Mouse (Mus musculus) neural tube, embryonic 13.5 days (tissue): Measurements from ENCODE around the gene Abcf2. TPM values are rescaled to one million over a fixed set of nuclear protein-coding genes. Genes with fewer than 3 reads are reported as not detected.

Experiments used
- ATAC-seq: fragments of 200-750 bp; cut with Nextera tagmentation; 2 replicates; pipeline ENCODE4 v1.8.0; 2017; ENCODE audit warnings: low read depth, mild to moderate bottlenecking, moderate TSS enrichment, moderate library complexity
- H3K27ac ChIP-seq: fragments of 300-500 bp; sonication (generic); replicated peaks from 2 replicates; pipeline ENCODE4 v1.5.1; 2015; ENCODE audit warnings: moderate library complexity, mild to moderate bottlenecking, inconsistent platforms
- H3K27me3 ChIP-seq: fragments of 300-500 bp; sonication (generic); 2 replicates; pipeline ENCODE4 v1.6.1; 2015; ENCODE audit warnings: mild to moderate bottlenecking, inconsistent platforms
- H3K36me3 ChIP-seq: fragments of 300-500 bp; sonication (generic); 2 replicates; pipeline ENCODE4 v1.6.1; 2015; ENCODE audit warnings: mild to moderate bottlenecking, inconsistent platforms
- H3K4me1 ChIP-seq: fragments of 300-500 bp; sonication (generic); replicated peaks from 2 replicates; pipeline ENCODE4 v1.6.1; 2015; ENCODE audit warnings: inconsistent platforms
- H3K4me2 ChIP-seq: fragments of 300-500 bp; sonication (generic); 2 replicates; pipeline ENCODE4 v1.6.1; 2015; ENCODE audit warnings: inconsistent platforms, mild to moderate bottlenecking, moderate library complexity
- H3K4me3 ChIP-seq: fragments of 300-500 bp; sonication (generic); 2 replicates; pipeline ENCODE4 v1.5.1; 2015; ENCODE audit warnings: mild to moderate bottlenecking, inconsistent platforms
- H3K9ac ChIP-seq: fragments of 300-500 bp; sonication (generic); 2 replicates; pipeline ENCODE4 v1.6.1; 2015; ENCODE audit warnings: moderate library complexity, mild to moderate bottlenecking, inconsistent platforms
- H3K9me3 ChIP-seq: fragments of 300-500 bp; sonication (generic); 2 replicates; pipeline ENCODE4 v1.6.1; 2016; ENCODE audit warnings: inconsistent platforms
- WGBS: fragments of 180-500 bp; shearing (Covaris S2); methylation state at CpG from one replicate; pipeline ENCODE4 v1.1.7; 2015; 5-methylcytosine and 5-hydroxymethylcytosine counted together
- polyA plus RNA-seq: library from polyadenylated mRNA; unstranded; fragments of >200 nt; fragmentation: Nextera tagmentation; extraction: Ambion mirVana; gene quantifications from 2 replicates; pipeline ENCODE4 v1.2.1, GENCODE M21; 2015

The Abcf2 gene
- polyA plus RNA-seq: 91.2 and 99.1 TPM in 2 replicates

DNA sequence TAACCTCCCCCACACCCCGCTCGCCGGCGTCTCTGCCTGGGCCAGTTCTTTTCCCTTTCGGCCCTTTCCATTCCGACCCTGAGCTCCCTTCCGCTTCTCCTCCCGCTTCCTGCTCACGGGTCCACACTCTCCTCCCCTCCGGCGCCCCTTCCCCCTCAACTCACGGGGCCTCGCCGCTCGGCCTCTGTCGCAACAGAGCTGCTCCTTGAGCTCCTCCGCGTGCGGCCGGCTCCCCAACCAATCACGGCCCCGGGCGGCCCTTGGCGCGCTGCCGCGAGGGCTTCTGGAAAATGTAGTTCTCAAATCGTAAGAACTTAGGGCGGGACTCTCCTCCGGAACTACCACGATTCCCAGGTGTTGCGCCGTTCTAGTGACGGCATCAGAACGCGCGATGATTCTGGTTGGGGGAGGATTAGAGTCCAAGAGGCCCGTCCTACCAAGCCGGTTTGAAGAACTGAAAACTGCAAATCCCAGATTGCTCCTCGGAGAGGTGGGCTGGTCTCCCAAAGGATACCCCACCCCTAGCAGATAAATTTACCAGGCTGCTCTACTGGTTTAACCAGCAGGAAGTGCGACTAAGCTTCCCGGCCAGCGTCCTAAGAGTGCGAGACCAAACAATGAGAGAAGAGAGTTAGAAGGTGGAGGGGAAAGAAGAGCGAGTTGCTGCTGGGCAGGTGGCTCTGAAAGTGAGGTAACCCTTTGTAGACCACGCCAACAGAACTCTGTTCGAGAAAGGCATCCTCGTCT, at the start of gene Abcf2:
Gene Abcf2 (minus strand): TSS at position 285 of the 747 bp plus-strand sequence.
- H3K27ac ChIP-seq: peak within 1 kb of the TSS; percentile 74
- under 1% methylated on average over 48 of the region's 48 CpGs for WGBS
- peak; percentile 96 for ATAC-seq

DNA sequence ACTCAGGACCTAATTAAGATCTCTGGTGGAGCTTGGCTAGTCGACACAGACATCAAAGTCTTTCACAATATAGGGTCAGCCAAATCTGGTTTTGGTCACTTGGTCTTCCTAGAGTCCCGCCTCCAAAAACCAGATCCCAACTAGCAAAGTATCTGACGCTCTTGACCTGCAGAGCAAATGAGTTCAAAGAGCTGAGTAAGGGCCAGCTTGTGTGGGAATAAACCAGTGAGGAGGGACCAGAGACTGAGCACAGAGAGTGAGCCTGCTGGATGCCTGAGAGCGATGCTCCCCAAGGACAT, 47.5 kb upstream of the Abcf2 start:
- Histone ChIP-seq H3K9me3 (no peaks in the 10 kb centered on the region), H3K9ac (peak overlapping the region; percentile 81; the same call in 1 of the 2 replicates), H3K4me1 (peaks cover 30% of the 10 kb centered on the region), H3K36me3 (no peaks in the 10 kb centered on the region), H3K27ac (no peak overlapping the region), H3K4me3 (peak overlapping the region; percentile 62), H3K27me3 (peaks cover 24% of the 10 kb centered on the region), H3K4me2 (peak overlapping the region; percentile 71)
- ATAC-seq: no peak
- 38% methylated on average over 4 of the region's 4 CpGs for WGBS

More for the DNA sequence above, at the start of gene Abcf2:
- peaks cover 24% of the 10 kb centered on the region for H3K4me1 ChIP-seq
- H3K4me2 ChIP-seq: peak within 1 kb of the TSS; percentile 82
- peaks cover 29% of the 10 kb centered on the region for H3K36me3 ChIP-seq
- no peaks in the 10 kb centered on the region for H3K9me3 ChIP-seq
- no peaks in the 10 kb centered on the region for H3K27me3 ChIP-seq
- H3K9ac ChIP-seq: peak within 1 kb of the TSS; percentile 74
- H3K4me3 ChIP-seq: peak within 1 kb of the TSS; percentile 52

DNA sequence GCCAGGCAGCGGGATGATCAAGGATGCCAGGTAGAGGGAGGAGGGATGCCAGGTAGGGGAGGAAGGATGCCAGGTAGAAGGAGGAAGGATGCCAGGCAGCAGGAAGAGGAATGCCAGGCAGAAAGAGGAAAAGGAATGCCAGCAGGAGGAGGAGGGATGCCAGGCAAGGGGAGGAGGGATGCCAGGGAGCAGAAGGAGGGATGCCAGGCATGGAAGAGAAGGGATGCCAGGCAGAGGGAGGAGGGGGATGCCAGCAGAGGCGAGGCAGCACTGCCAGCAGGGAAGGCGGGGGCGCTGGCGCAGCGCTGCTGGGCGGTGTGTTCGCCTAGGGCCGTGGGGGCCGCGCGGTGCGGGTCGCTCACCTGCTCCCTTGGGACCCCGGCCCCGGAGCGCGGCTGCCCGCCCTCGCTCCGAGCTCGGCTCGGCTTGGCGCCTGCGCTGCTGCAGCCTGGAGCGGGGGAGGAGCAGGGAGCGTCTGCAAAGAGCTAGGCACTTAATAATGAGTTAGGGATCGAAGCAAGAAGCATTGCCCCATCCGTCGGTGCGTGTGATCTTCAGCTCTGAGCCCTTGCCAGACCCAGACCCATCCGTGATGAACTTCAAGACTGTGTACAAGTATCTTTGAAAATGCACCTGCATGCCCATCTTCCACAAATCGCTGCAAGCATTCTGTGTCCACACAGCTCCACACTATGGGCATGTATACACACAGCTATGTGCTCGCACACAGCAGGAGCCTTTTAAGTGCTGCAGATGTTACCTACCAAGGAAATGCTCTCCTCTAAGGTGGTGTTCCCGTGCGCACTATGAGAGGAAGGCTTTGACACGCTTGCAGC, 46.9 kb upstream of the Abcf2 start, which contains the start of gene Smarcd3:
Gene Smarcd3 (minus strand): TSS at position 426 of the 836 bp plus-strand sequence.
- Histone ChIP-seq H3K9me3 (no peaks in the 10 kb centered on the region), H3K4me1 (peaks cover 30% of the 10 kb centered on the region), H3K27ac (peak within 1 kb of the TSS; percentile 61), H3K9ac (peak within 1 kb of the TSS; percentile 81), H3K4me2 (peak within 1 kb of the TSS; percentile 71), H3K36me3 (no peaks in the 10 kb centered on the region), H3K4me3 (peak within 1 kb of the TSS; percentile 62), H3K27me3 (peaks cover 19% of the 10 kb centered on the region)
- 3% methylated on average over 36 of the region's 37 CpGs for WGBS
- ATAC-seq: peak; percentile 90

DNA sequence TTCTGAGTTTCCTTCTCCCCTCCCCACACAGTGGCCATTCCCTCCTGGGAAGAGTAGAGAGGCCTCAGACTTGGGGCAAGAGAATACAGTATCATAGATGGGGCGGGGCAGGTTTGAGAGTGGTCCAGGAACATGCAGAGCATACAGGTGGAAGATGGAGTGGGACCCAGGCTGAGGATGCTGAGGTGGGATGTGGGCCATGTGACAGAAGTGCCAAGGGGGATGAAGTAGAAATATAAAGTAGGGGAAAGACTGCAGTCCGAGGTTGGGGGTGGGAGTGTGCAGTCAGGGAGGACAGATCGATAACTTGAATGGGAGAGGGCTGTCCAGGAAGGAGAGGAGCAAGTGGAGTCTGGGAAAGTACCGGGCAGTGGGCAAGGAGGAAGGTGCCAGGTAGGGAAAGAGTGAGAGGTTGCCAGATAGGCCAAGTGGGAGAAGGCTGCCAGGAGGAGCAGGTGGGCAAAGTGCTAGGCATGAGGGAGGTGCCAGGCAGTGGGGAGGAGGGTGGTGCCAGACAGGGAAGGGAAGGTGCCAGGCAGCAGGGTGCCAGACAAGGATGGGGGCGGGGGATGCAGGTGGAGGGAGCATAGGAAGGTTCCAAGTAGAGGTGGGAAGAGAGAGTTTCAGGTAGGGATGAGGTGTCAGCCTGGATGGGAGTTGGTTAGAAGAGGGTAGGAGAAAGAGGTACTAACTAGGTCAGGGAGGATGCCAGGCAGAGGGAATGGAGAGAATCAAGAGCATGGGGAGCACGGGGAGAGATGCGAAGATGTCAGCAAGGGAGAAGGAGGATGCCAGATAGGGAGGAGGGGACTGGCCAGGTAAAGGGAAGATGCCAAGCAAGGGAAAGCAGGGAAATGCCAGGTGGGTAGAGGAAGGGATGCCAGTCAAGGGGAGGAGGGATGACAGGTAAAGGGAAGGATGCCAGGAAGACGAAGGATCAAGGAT, 46.0 kb upstream of the Abcf2 start:
- peaks cover 19% of the 10 kb centered on the region for H3K27me3 ChIP-seq
- peak overlapping the region; percentile 62 for H3K4me3 ChIP-seq
- ATAC-seq: peak; percentile 0; the same call in 1 of the 2 replicates
- peak overlapping the region; percentile 81 for H3K9ac ChIP-seq
- peaks cover 30% of the 10 kb centered on the region for H3K4me1 ChIP-seq
- 42% methylated on average over 8 of the region's 8 CpGs for WGBS
- peak overlapping the region; percentile 71 for H3K4me2 ChIP-seq
- 0 out of 2 replicates have a peak, but pooled peaks cover 5% of the 10 kb centered on the region for H3K36me3 ChIP-seq
- no peaks in the 10 kb centered on the region for H3K9me3 ChIP-seq
- no peak overlapping the region; the same call in 1 of the 2 replicates for H3K27ac ChIP-seq

DNA sequence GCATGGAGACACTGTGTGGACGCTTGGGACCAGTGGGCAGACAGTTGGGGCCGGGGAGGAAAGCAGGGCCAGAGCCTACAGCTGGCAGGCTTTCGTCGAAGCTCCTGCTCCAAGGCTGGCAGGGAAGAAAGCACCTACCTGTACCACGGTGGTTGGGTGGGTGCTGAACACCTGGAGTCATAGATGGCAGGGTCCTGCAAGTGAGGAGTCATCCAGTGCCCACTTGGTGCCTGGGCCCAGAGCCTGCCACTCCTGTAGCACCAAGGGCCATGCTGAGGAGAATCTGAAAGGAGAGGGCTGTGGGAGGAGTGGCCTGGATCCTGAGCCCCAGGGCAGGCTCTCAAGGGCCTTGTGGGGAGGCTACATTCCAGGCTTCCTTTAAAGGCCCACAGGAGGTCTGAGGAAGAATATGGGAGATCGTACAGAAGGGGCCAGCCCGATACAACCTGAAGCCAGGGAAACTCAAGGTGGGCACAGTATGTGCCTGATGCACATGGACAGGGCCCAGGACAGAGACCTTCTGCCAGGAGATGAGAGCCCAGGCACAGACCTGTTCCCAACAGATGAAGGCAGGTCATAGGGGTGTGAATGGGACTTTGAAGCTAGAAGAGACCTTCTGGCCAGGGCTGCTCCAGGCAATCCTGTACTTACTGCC, 45.2 kb upstream of the Abcf2 start:
- no peak for ATAC-seq
- 75% methylated on average over 7 of the region's 7 CpGs for WGBS
- 0 out of 2 replicates have a peak, but pooled peaks cover 5% of the 10 kb centered on the region for H3K36me3 ChIP-seq
- H3K27me3 ChIP-seq: peaks cover 19% of the 10 kb centered on the region
- H3K4me2 ChIP-seq: no peak overlapping the region
- no peak overlapping the region for H3K27ac ChIP-seq
- peak overlapping the region; percentile 81 for H3K9ac ChIP-seq
- H3K4me1 ChIP-seq: peaks cover 30% of the 10 kb centered on the region
- H3K9me3 ChIP-seq: no peaks in the 10 kb centered on the region
- no peak overlapping the region for H3K4me3 ChIP-seq

DNA sequence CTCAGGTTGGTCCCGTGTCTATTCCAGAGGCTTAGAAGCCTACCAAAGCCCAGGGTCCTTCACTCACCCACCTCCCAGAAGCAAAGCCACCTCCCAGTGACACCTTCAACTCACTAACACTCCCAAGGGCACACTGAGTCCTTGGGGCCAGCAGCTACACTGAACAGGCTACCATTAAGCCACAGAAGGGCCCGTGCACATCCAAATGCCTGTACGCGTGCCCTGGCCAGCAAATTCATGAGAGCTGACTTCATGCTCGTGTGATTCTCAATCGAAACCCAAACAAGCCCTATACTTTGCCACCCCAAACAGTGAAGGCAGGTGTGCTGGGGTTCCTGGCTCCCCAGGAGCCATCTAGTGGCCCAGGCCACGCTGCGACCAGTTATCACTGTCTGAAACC, 43.4 kb upstream of the Abcf2 start:
- Histone ChIP-seq H3K4me1 (peaks cover 30% of the 10 kb centered on the region), H3K9me3 (no peaks in the 10 kb centered on the region), H3K36me3 (0 out of 2 replicates have a peak, but pooled peaks cover 5% of the 10 kb centered on the region), H3K27ac (no peak overlapping the region), H3K9ac (peak overlapping the region; percentile 6; the same call in 1 of the 2 replicates), H3K27me3 (peaks cover 17% of the 10 kb centered on the region), H3K4me3 (no peak overlapping the region), H3K4me2 (no peak overlapping the region)
- 76% methylated on average over 8 of the region's 8 CpGs for WGBS
- no peak for ATAC-seq

DNA sequence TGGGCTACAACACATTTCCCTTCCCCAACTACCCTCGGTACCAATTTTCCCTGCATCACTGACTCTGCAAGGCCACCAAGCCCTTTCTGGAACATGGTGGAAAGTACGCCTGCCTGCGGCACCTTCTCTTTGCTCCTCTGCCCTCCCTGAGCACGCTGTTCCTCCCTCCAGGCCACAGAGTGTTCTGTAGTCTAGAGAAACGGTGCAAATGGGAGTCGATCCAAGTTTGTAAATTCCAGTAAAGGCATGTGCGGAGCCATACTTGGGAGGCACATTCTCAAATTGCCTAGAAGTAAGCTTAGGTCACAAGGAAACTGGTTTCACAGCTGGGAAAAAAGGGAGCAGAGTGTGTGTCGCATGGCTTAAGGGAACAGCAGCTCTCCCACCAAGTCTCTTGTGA, 42.8 kb upstream of the Abcf2 start:
- H3K4me1 ChIP-seq: peaks cover 30% of the 10 kb centered on the region

DNA sequence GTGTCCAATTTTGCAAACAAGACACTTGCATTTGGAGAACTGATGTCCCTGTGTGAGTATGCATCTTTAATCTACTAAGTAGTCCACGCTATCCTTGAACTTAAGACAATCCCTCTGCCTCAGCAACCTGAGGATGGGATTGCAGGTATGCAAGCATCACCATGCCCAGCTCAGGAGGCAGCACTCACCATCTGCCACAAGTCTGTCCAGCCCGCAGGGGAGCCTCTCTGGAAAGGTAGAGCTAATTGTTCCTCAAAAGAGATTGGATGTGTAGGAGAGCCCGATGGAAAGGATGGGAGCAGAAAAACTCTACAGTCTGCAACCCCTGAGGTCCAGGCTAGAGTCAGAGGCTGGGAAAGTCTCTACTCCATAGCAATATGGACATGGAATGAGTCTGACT, 41.7 kb upstream of the Abcf2 start:
- H3K4me1 ChIP-seq: peaks cover 20% of the 10 kb centered on the region
- no peak overlapping the region for H3K27ac ChIP-seq
- H3K36me3 ChIP-seq: 0 out of 2 replicates have a peak, but pooled peaks cover 5% of the 10 kb centered on the region
- ATAC-seq: no peak
- no peak overlapping the region for H3K9ac ChIP-seq
- H3K27me3 ChIP-seq: peaks cover 16% of the 10 kb centered on the region; the same call in 1 of the 2 replicates
- no peak overlapping the region for H3K4me2 ChIP-seq
- H3K9me3 ChIP-seq: no peaks in the 10 kb centered on the region
- H3K4me3 ChIP-seq: no peak overlapping the region
- 80% methylated on average over 3 of the region's 3 CpGs for WGBS

More for the DNA sequence above, 42.8 kb upstream of the Abcf2 start:
- ATAC-seq: no peak
- H3K9me3 ChIP-seq: no peaks in the 10 kb centered on the region
- H3K9ac ChIP-seq: no peak overlapping the region
- H3K27ac ChIP-seq: no peak overlapping the region
- no peak overlapping the region for H3K4me2 ChIP-seq
- no peak overlapping the region for H3K4me3 ChIP-seq
- WGBS: 79% methylated on average over 8 of the region's 8 CpGs
- H3K27me3 ChIP-seq: peaks cover 16% of the 10 kb centered on the region; the same call in 1 of the 2 replicates
- H3K36me3 ChIP-seq: 0 out of 2 replicates have a peak, but pooled peaks cover 5% of the 10 kb centered on the region

DNA sequence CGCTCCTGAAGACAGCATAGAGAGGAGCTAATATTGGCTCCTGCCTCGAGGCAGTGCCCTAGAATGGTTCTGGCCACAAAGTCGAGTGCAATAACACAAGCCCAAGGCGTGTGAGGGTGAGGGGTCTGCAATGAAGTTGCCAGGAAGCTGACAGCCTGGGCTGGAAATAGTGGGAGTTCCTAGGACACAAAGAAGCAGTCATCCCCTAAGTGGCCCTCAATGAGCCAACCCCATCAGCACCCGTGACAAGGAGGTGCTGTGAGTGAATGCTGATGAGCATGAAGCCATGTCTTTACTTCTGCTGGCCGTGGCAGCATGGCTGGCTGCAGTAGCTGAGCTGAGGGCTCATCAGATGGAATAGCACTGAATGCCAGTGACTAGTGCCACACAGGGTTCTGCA, 37.8 kb upstream of the Abcf2 start:
- 55% methylated on average over 6 of the region's 6 CpGs for WGBS
- H3K9ac ChIP-seq: no peak overlapping the region
- H3K27me3 ChIP-seq: no peaks in the 10 kb centered on the region
- H3K36me3 ChIP-seq: 0 out of 2 replicates have a peak, but pooled peaks cover 5% of the 10 kb centered on the region
- ATAC-seq: no peak
- H3K27ac ChIP-seq: no peak overlapping the region
- H3K4me2 ChIP-seq: no peak overlapping the region
- H3K9me3 ChIP-seq: no peaks in the 10 kb centered on the region
- peaks cover 20% of the 10 kb centered on the region for H3K4me1 ChIP-seq
- H3K4me3 ChIP-seq: no peak overlapping the region

DNA sequence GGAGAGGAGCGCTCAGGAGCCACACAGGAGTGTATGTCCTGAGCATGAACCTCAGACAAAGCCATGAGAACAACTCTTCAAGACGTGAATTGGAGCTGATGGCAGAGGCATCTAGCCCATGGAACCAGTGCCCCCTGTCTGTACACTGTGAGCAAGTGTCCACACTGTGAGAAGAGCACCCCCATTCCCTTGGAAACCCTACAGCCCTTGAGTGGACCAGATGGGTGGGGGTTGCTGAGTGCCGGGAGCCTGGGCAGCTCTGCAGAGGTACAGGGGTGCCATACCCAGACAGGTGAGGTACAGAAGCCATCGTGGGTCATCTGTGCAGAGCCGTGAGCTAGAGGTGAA, 35.0 kb upstream of the Abcf2 start:
- H3K4me2 ChIP-seq: no peak overlapping the region
- WGBS: 65% methylated on average over 5 of the region's 5 CpGs
- no peak overlapping the region for H3K9ac ChIP-seq
- no peaks in the 10 kb centered on the region for H3K9me3 ChIP-seq
- no peaks in the 10 kb centered on the region for H3K36me3 ChIP-seq
- peaks cover 24% of the 10 kb centered on the region for H3K4me1 ChIP-seq
- no peaks in the 10 kb centered on the region for H3K27me3 ChIP-seq
- H3K27ac ChIP-seq: 0 out of 2 replicates have a peak overlapping the region, but pooled peaks have one; percentile 63
- no peak; the same call in 1 of the 2 replicates for ATAC-seq
- H3K4me3 ChIP-seq: no peak overlapping the region
